Mouse (Mus musculus): Measurements from ENCODE around the gene 1190005I06Rik. TPM values are rescaled to one million over a fixed set of nuclear protein-coding genes. Genes with fewer than 3 reads are reported as not detected.

1190005I06Rik gene
- polyA plus RNA-seq, 1 experiment from 2014 or later: 5.2 TPM

GRCm38 (mm10) chr8:120631441-120632375, 15.7 kb downstream of the 1190005I06Rik start:
- no peak for ATAC-seq (ENCODE audit: low FRiP score, low read depth)
- Histone ChIP-seq H3K4me1 (peaks cover 18% of the 10 kb centered on the region), H3K27ac (replicated peaks) (no peak overlapping the region), H3K36me3 (no peaks in the 10 kb centered on the region), H3K9me3 (no peaks in the 10 kb centered on the region), H3K4me2 (replicated peaks) (no peak overlapping the region), H3K4me3 (no peak overlapping the region), H3K9ac (replicated peaks) (no peak overlapping the region), H3K27me3 (peaks cover 61% of the 10 kb centered on the region)
- WGBS: 73% methylated on average over 21 of the region's 21 CpGs

GRCm38 (mm10) chr8:120630848-120631247, 16.6 kb downstream of the 1190005I06Rik start:
- Histone ChIP-seq H3K9ac (replicated peaks) (no peak overlapping the region), H3K4me1 (peaks cover 18% of the 10 kb centered on the region), H3K4me3 (no peak overlapping the region), H3K36me3 (no peaks in the 10 kb centered on the region), H3K4me2 (replicated peaks) (no peak overlapping the region), H3K9me3 (no peaks in the 10 kb centered on the region), H3K27ac (replicated peaks) (no peak overlapping the region), H3K27me3 (peaks cover 53% of the 10 kb centered on the region)
- 61% methylated on average over 6 of the region's 6 CpGs for WGBS
- ATAC-seq (ENCODE audit: low FRiP score, low read depth): no peak

- no peak overlapping the region for H3K4me3 ChIP-seq
- H3K4me2 ChIP-seq (replicated peaks): no peak overlapping the region
- ATAC-seq (ENCODE audit: low FRiP score, low read depth): no peak
- no peaks in the 10 kb centered on the region for H3K9me3 ChIP-seq
- H3K27me3 ChIP-seq: peaks cover 45% of the 10 kb centered on the region
- 51% methylated on average over 5 of the region's 5 CpGs for WGBS
- H3K4me1 ChIP-seq: peaks cover 18% of the 10 kb centered on the region
- no peak overlapping the region for H3K27ac ChIP-seq (replicated peaks)
- no peak overlapping the region for H3K9ac ChIP-seq (replicated peaks)
- no peaks in the 10 kb centered on the region for H3K36me3 ChIP-seq
Observed at GRCm38 (mm10) chr8:120630031-120630430, 17.4 kb downstream of the 1190005I06Rik start.

- Histone ChIP-seq H3K27me3 (peaks cover 17% of the 10 kb centered on the region), H3K4me1 (no peaks in the 10 kb centered on the region), H3K4me2 (replicated peaks) (no peak overlapping the region), H3K36me3 (no peaks in the 10 kb centered on the region), H3K4me3 (no peak overlapping the region), H3K9ac (replicated peaks) (no peak overlapping the region), H3K9me3 (no peaks in the 10 kb centered on the region), H3K27ac (replicated peaks) (no peak overlapping the region)
- no peak for ATAC-seq (ENCODE audit: low FRiP score, low read depth)
- WGBS: 89% methylated on average over 5 of the region's 5 CpGs
Observed at GRCm38 (mm10) chr8:120627298-120627697, 20.1 kb downstream of the 1190005I06Rik start.

GRCm38 (mm10) chr8:120626461-120626860, 21.0 kb downstream of the 1190005I06Rik start:
- no peak overlapping the region for H3K4me2 ChIP-seq (replicated peaks)
- no peak for ATAC-seq (ENCODE audit: low FRiP score, low read depth)
- no peaks in the 10 kb centered on the region for H3K9me3 ChIP-seq
- H3K4me1 ChIP-seq: peaks cover 7% of the 10 kb centered on the region; the same call in 1 of the 2 replicates
- no peak overlapping the region for H3K27ac ChIP-seq (replicated peaks)
- H3K27me3 ChIP-seq: peaks cover 17% of the 10 kb centered on the region; the same call in 1 of the 2 replicates
- H3K4me3 ChIP-seq: no peak overlapping the region
- 78% methylated on average over 11 of the region's 11 CpGs for WGBS
- H3K9ac ChIP-seq (replicated peaks): no peak overlapping the region
- H3K36me3 ChIP-seq: no peaks in the 10 kb centered on the region

GRCm38 (mm10) chr8:120623608-120624007, 23.8 kb downstream of the 1190005I06Rik start:
- WGBS: 13% methylated on average over 2 of the region's 2 CpGs
- Histone ChIP-seq H3K4me1 (peaks cover 13% of the 10 kb centered on the region; the same call in 1 of the 2 replicates), H3K36me3 (no peaks in the 10 kb centered on the region), H3K27me3 (0 out of 2 replicates have a peak, but pooled peaks cover 5% of the 10 kb centered on the region), H3K27ac (replicated peaks) (no peak overlapping the region), H3K9ac (replicated peaks) (no peak overlapping the region), H3K4me2 (replicated peaks) (no peak overlapping the region), H3K9me3 (no peaks in the 10 kb centered on the region), H3K4me3 (no peak overlapping the region)
- no peak for ATAC-seq (ENCODE audit: low FRiP score, low read depth)

GRCm38 (mm10) chr8:120622161-120622560, 25.3 kb downstream of the 1190005I06Rik start:
- 55% methylated on average over 14 of the region's 14 CpGs for WGBS
- no peak overlapping the region for H3K9ac ChIP-seq (replicated peaks)
- H3K4me3 ChIP-seq: no peak overlapping the region
- no peak overlapping the region for H3K27ac ChIP-seq (replicated peaks)
- no peak overlapping the region for H3K4me2 ChIP-seq (replicated peaks)
- no peaks in the 10 kb centered on the region for H3K9me3 ChIP-seq
- H3K27me3 ChIP-seq: 0 out of 2 replicates have a peak, but pooled peaks cover 5% of the 10 kb centered on the region
- ATAC-seq (ENCODE audit: low FRiP score, low read depth): no peak
- no peaks in the 10 kb centered on the region for H3K36me3 ChIP-seq
- H3K4me1 ChIP-seq: peaks cover 27% of the 10 kb centered on the region

GRCm38 (mm10) chr8:120620441-120620840, 27.0 kb downstream of the 1190005I06Rik start:
- 0 out of 2 replicates have a peak, but pooled peaks cover 5% of the 10 kb centered on the region for H3K27me3 ChIP-seq
- H3K36me3 ChIP-seq: no peaks in the 10 kb centered on the region
- H3K9me3 ChIP-seq: no peaks in the 10 kb centered on the region
- H3K4me2 ChIP-seq (replicated peaks): no peak overlapping the region
- H3K27ac ChIP-seq (replicated peaks): no peak overlapping the region
- peaks cover 39% of the 10 kb centered on the region for H3K4me1 ChIP-seq
- WGBS: 47% methylated on average over 7 of the region's 7 CpGs
- ATAC-seq (ENCODE audit: low FRiP score, low read depth): no peak
- no peak overlapping the region for H3K4me3 ChIP-seq
- no peak overlapping the region for H3K9ac ChIP-seq (replicated peaks)

- H3K27ac ChIP-seq (replicated peaks): no peak overlapping the region
- no peak for ATAC-seq (ENCODE audit: low FRiP score, low read depth)
- no peak overlapping the region for H3K4me2 ChIP-seq (replicated peaks)
- H3K36me3 ChIP-seq: no peaks in the 10 kb centered on the region
- H3K9ac ChIP-seq (replicated peaks): no peak overlapping the region
- no peaks in the 10 kb centered on the region for H3K9me3 ChIP-seq
- H3K27me3 ChIP-seq: 0 out of 2 replicates have a peak, but pooled peaks cover 5% of the 10 kb centered on the region
- H3K4me3 ChIP-seq: no peak overlapping the region
- 77% methylated on average over 11 of the region's 11 CpGs for WGBS
- H3K4me1 ChIP-seq: peaks cover 39% of the 10 kb centered on the region
Observed at GRCm38 (mm10) chr8:120619235-120620180, 27.9 kb downstream of the 1190005I06Rik start.

GRCm38 (mm10) chr8:120618110-120618509, 29.3 kb downstream of the 1190005I06Rik start:
- peak; percentile 64 for ATAC-seq (ENCODE audit: low FRiP score, low read depth)
- H3K9ac ChIP-seq (replicated peaks): peak overlapping the region; percentile 43; the same call in 1 of the 2 replicates
- H3K9me3 ChIP-seq: no peaks in the 10 kb centered on the region
- H3K27ac ChIP-seq (replicated peaks): peak overlapping the region; percentile 76
- H3K4me2 ChIP-seq (replicated peaks): peak overlapping the region; percentile 32; the same call in 1 of the 2 replicates
- no peak overlapping the region for H3K4me3 ChIP-seq
- WGBS: under 1% methylated on average over 6 of the region's 6 CpGs
- H3K4me1 ChIP-seq: peaks cover 39% of the 10 kb centered on the region
- no peaks in the 10 kb centered on the region for H3K36me3 ChIP-seq
- H3K27me3 ChIP-seq: 0 out of 2 replicates have a peak, but pooled peaks cover 5% of the 10 kb centered on the region
